Mouse (Mus musculus): ENCODE results near the gene Uqcrq.
A peak's percentile ranks its signal among the peaks of the same experiment; 100 is the strongest.

Uqcrq gene

GRCm38 (mm10) chr11:53430670-53431346, at the start of gene Uqcrq, which contains the start of gene Gdf9:
TSS of gene Uqcrq (minus strand) at chr11:53430831.
TSS of gene Gdf9 (plus strand) at chr11:53431023.
- peak; percentile 100 for DNase-seq (ENCODE audit: low spot score)

GRCm38 (mm10) chr11:53479783-53480301, 49.2 kb upstream of the Uqcrq start, which contains the start of the genes Gm9945 and Sowaha:
TSS of gene Gm9945 (plus strand) at chr11:53480166.
TSS of gene Sowaha (minus strand) at chr11:53480274.
- DNase-seq (ENCODE audit: low spot score): peak; percentile 37

- no peak for DNase-seq (ENCODE audit: low spot score)
These were observed 48.6 kb upstream of the Uqcrq start for GRCm38 (mm10) chr11:53479171-53479782.

- no peak for DNase-seq (ENCODE audit: low spot score)
These were observed 47.9 kb upstream of the Uqcrq start for GRCm38 (mm10) chr11:53478383-53479170.

GRCm38 (mm10) chr11:53477833-53478232, 47.2 kb upstream of the Uqcrq start:
- no peak for DNase-seq (ENCODE audit: low spot score)

GRCm38 (mm10) chr11:53475620-53476019, 45.0 kb upstream of the Uqcrq start:
- no peak for DNase-seq (ENCODE audit: low spot score)

GRCm38 (mm10) chr11:53472709-53473108, 42.1 kb upstream of the Uqcrq start:
- DNase-seq (ENCODE audit: low spot score): no peak

GRCm38 (mm10) chr11:53469968-53470695, 39.5 kb upstream of the Uqcrq start, which contains the start of gene Gm9837:
TSS of gene Gm9837 (minus strand) at chr11:53470479.
- peak; percentile 86 for DNase-seq (ENCODE audit: low spot score)

GRCm38 (mm10) chr11:53469294-53469967, 38.8 kb upstream of the Uqcrq start:
- DNase-seq (ENCODE audit: low spot score): no peak

GRCm38 (mm10) chr11:53466231-53466971, 35.8 kb upstream of the Uqcrq start:
- DNase-seq (ENCODE audit: low spot score): peak; percentile 69

GRCm38 (mm10) chr11:53463551-53464424, 33.2 kb upstream of the Uqcrq start:
- no peak for DNase-seq (ENCODE audit: low spot score)

- DNase-seq (ENCODE audit: low spot score): no peak
These were observed 31.1 kb upstream of the Uqcrq start for GRCm38 (mm10) chr11:53461727-53462126.

- no peak for DNase-seq (ENCODE audit: low spot score)
These were observed 29.6 kb upstream of the Uqcrq start for GRCm38 (mm10) chr11:53460192-53460591.

GRCm38 (mm10) chr11:53458996-53459395, 28.4 kb upstream of the Uqcrq start:
- DNase-seq (ENCODE audit: low spot score): no peak

- no peak for DNase-seq (ENCODE audit: low spot score)
These were observed 26.8 kb upstream of the Uqcrq start for GRCm38 (mm10) chr11:53457372-53457954.

GRCm38 (mm10) chr11:53456474-53457371, 26.1 kb upstream of the Uqcrq start, which contains the start of the genes Gm10447 and Shroom1:
TSS of gene Gm10447 (minus strand) at chr11:53457110.
TSS of gene Shroom1 (plus strand) at chr11:53457205.
- DNase-seq (ENCODE audit: low spot score): peak; percentile 65

- DNase-seq (ENCODE audit: low spot score): no peak
These were observed 22.4 kb upstream of the Uqcrq start for GRCm38 (mm10) chr11:53453031-53453430.

- no peak for DNase-seq (ENCODE audit: low spot score)
These were observed 21.8 kb upstream of the Uqcrq start for GRCm38 (mm10) chr11:53452396-53452795.
